Mouse (Mus musculus): Measurements from ENCODE around the gene Hp.

Gene Hp

GRCm38 (mm10) chr8:109578900-109579301, at the start of gene Hp:
TSS of gene Hp (minus strand) at chr8:109579172.
- DNase-seq, result no peak

GRCm38 (mm10) chr8:109628638-109629037, 49.7 kb upstream of the Hp start:
- no peak for DNase-seq

DNA sequence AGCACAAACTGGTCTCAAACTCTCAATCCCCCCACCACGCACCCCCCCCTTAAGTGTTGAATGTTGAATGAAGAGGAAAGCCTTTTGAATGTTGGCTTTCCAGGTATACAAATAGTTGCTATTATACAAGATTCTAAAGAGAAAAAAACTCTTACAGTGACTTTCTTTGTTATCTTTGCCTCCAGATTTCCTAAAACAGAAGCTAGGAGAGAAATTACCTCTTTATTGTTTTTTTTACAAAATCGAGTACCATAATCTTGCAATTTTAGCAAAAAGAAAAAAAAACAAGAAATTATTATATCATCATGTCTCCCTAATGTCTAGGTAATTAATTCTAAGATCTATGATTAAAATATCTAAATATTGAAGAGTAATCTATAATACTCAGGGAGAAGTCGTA, 36.6 kb upstream of the Hp start:
- DNase-seq, result no peak

DNA sequence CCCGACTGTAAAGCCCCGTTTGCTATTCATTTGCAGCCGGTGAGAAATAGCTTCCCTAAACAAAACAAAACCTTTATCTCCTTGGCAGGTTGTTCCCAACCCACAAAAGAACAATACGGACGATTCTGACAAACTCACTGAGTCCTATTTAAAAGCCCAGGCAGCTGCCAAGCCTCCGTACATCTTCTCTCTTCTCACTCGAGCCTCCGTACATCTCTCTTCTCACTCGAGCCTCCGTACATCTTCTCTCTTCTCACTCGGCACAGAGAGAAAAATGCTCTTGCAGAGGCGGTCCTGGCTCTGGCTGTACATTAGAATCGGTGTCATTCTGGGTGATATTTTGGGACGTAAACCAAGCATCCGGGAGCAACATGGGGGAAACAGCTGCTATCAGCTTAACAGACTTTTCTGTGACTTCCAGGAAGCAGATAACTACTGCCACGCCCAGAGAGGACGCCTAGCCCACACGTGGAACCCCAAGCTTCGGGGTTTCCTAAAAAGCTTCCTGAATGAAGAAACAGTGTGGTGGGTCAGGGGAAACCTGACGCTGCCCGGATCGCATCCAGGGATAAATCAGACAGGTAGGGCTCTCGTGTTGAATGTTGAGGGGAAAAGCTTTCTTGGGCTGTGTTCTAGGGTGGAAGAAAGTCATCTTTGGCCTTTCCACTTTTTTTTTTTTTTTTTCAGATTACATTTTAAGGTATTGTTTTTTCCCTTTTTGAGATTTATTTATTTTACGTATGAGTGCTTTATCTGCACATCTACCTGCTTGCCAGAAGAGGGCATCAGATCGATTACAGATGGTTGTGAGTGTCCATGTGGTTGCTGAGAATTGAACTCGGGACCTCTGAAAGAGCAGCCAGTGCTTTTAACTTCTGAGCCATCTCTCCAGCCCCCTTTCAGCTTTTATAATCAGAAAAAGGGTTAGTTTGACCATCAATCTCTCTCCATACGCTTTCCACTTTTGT, 35.6 kb upstream of the Hp start, which contains the start of gene Pkd1l3:
TSS of gene Pkd1l3 (plus strand) at position 275 of the 968 bp plus-strand sequence.
- DNase-seq, result no peak

DNA sequence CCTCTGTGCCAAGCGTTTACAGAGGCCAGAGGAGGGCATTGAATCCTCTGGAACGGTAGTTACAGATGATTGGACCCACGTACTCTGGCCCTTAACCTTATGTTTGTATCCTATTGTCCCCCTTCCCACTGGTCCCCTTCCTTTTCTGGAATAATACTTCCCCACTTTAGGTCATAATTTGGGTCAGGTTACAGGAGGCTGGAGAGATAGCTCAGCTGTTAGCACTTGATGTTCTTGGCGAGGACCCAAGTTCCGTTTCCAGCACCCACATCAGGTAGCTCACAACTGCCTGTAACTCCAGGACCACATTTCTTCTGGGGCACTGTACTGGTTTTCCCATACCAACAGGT, 30.2 kb upstream of the Hp start:
- peak in 1 of 2 experiments; percentile 17 for DNase-seq

DNA sequence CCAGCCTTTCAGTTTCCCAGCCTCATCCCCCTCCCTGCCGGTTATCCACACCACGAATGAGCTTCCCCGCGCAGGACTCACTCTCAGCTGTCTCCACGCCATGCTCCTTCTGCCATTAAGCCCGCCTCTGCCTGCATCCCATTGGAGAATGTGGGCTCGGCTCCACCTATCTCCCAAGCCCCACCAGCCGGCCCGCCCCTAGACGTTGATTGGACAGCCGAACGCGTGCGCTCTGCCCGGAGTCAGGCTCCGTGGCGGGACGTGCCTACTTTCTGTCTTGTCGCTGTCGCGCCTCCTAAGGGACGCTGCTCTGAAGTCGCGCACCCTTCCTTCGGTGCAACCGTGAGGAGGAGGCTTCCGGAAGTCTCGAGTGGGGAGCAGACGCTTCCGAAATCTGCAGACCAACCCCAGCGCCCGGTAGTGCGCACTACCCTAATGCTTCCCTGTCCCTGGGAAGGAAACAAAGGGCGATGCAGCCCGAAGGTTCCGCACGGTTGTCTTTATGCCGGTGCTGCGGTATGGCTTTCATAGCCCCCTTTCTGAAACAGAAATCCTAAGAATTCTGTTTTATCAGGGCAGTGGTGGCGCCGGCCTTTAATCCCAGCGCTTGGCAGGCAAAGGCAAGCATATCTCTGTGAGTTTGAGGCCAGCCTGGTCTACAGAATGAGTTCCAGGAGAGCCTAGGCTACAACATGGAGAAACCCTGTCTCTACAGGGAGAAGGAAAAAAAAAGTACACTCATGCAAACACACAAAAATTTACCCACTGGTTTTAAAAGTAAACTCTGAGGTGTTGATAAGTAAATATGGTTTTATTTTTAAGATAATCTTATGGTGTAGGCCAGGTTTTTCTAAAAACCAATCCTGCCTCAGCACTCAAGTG, 29.5 kb upstream of the Hp start, which contains the start of gene Dhodh:
TSS of gene Dhodh (minus strand) at position 403 of the 882 bp plus-strand sequence.
- DNase-seq, result peak; percentile 96 to 98

GRCm38 (mm10) chr8:109607650-109608049, 28.7 kb upstream of the Hp start:
- peak in 1 of 2 experiments; percentile 22 for DNase-seq

- DNase-seq, result no peak
These were observed 27.8 kb upstream of the Hp start for GRCm38 (mm10) chr8:109606725-109607124.

DNA sequence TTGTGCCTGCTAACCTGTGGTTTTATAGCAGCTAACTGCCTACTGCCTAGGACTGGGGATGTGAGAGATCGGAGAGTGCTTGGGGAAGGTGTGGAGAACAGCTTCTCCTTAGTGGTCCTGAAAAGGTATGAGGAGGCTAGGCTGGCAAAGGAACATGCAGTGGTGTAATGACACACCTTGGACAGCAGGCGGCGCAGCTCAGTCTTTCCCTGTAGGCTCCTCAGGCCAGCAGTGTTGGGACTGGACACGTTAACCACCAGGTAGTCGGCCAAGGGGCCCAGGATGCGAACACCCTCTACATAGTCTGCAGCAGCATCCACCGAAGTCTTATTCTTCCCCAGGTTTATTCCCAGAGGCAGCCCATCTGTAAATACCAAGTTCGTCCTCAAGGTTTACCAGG, 16.9 kb upstream of the Hp start:
- peak; percentile 75 to 76 for DNase-seq

DNA sequence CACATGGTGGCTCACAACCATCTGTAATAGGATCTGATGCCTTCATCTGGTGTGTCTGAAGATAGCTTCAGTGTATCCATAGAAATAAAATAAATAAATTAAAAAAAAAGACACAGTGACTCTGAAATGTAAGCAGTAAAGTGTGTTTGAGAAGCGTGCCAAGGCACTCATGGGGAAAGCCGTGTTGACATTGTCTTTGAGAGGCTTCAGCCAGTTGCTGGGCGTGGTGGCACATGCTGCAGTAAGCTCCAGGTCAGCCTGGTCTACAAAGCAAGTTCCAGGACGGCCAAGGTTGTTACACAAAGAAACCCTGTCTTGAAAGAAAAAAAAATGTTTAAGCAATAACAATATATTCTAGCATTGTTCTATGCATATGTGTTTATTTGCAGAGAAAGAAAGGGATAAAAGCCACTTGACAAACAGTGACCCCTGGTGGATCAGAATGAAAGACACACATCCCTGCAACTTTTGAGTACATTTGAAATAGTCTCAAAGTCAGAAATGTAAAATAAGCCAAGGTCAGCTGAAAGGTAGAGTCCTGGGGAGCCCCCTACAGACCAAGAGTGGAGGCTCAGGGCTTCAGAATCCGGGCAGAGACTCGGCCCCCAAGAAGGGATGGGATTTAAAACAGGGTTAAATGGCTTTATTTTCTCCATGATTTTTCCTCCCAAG, 14.3 kb upstream of the Hp start:
- peak; percentile 27 to 48 for DNase-seq

DNA sequence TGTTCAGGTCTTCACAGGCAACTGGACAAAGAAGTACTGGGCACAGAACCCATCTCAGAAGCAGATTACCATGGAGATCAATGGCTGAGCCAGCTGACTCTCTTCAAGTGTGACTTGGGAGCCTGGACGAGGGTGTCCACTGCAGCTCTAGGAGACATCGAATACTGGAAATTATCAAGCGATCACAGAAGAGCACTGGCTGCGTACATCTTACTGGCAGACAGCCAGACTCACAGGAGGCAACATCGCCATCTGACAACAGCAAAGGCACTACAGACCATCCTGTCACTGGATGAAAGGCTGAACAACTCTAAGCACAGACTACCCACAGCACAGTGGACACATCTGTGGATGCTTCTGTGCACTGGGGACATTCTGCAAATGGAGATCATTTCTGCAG, 13.2 kb upstream of the Hp start:
- no peak for DNase-seq

DNA sequence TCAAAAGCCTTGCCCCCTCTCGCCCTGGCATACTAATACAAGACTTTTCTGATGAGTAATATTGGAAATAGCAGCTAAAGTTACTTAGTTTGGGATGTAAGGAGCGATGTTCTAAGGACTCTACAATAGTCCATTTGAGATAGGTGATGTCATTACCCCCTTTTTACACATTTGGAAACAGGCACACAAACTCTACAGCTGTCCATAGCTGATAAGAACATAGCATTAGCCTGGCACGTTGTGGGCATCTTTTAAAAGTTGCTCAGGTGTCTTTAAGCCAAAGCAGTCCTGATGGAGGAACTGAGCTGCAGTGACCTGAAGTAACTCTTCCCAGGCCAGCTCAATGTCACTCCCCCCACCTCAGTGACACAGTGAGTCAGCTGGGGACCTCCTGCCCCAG, 12.4 kb upstream of the Hp start:
- no peak for DNase-seq

DNA sequence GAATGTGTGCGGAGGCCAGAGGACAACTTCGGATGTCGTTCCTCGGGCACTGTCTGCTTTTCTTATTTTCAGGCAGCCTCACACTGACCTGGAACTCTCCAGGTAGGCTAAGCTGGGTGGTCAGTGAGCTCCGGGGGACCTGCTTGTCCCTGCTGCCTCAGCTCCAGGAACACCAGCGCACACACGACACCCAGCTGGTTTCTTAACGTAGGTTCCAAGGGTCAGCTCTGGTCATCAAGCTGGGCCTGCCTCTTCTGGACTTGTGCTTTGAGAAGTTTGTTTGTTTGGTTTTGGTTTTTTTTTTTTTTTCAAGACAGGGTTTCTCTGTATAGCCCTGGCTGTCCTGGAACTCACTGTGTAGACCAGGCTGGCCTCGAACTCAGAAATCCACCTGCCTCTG, 11.9 kb upstream of the Hp start:
- DNase-seq, result no peak

DNA sequence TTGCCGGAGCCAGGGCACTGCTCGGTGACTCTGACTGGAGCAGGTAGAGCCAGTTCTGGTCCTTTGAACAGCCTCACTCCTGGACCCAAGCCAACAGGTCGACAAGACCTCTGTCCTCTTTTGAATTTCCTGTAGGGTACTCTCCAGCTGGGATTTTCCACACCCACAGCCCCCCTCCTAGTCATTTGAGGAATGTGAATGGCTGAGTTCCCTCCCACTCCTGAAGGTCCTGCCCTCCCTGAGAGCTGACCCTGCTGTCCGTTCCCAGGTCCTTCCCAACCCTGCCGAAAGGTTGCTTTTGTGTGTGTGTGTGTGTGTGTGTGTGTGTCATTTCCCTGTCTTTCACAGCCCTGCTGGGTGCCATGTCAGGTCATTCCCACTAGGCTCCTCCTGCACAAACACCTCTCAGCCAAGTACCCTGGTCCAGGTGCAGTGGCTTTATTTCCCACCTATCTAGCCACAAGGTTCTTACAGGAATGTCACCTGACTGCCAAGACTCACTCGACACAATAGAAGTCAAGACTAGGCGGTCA, 8.1 kb upstream of the Hp start:
- peak; percentile 70 to 82 for DNase-seq

GRCm38 (mm10) chr8:109585652-109586051, 6.7 kb upstream of the Hp start:
- DNase-seq, result no peak

DNA sequence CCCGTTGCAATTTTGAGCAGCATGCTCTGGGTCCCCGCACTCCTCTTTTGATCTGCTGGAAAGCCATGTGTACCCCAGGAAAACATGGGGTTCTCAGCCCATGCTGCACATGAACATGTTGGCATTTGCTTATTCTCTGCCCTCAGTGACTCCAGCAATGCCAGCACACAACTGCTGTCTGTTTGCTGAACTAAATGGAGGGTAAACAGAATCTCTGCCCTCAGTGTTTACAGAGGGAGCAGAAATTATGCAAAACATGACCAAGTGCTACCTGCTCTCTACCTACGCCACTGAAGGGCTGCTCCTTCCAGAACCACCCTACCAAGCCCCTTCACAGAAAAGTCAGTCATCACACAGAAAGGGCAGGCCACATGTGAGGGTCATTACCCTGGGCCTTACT, 5.9 kb upstream of the Hp start:
- DNase-seq, result no peak

DNA sequence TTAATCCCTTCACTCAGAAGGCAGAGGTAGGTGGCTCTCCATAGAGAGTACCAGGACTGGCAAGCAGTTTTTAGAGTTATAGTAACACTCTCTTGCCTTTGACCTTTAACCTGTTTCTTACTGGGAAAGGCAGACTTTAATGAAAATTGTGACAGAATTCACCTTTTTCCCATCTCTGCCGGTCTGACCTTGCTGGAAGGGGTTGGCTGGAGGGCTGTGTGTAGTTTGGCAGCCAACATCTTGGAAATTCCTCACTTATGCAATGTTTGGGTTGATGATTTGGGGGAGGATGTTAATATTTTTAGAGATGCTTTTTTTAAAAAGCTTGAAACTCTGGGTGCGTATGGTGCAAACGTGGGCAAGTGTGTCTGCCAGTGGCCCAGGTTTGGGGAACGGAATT, 5.3 kb upstream of the Hp start:
- DNase-seq, result no peak

DNA sequence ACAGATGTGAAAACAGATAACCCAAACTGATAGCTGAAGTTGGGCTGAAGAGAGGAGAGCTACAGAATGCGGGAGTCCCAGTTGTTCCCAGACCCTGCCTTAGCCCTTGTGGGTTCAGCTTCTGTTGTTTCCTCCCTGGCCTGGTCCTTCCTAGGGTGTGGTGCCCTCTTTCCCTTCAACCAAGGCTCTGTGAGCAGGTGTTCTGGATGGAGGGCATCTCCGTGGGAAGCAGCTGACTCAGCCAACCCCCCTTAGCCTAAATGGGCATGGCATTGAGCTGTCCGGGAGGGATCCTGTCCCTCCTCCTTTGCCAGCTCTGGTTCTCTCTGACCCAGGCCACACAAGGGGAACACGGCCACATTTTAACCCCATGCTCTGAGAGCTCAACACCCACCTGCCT, 2.7 kb downstream of the Hp start:
- no peak for DNase-seq

GRCm38 (mm10) chr8:109571139-109571538, 7.8 kb downstream of the Hp start:
- no peak for DNase-seq

GRCm38 (mm10) chr8:109565498-109566333, 13.3 kb downstream of the Hp start, which contains the start of the genes Dhx38 and Txnl4b:
TSS of gene Dhx38 (minus strand) at chr8:109565861.
TSS of gene Txnl4b (plus strand) at chr8:109565892.
- DNase-seq, result peak; percentile 99

DNA sequence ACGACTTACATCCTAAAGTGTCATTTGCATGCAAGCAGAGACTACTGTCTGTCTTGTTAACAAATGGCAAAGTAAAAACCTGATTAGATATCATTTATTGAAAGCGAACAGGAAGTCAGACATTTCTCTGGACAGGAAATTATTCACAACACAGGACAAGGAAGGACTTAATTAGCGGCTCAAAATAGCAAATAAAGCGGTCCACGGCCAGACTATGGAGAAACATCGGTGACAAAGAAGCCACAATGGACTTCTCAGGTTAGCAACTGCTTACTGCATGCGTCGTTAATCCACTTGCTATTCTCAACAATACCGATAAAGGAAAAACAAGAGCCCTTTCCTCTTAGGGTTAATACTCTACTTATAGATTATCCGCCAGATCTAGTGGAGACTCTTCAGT, 14.2 kb downstream of the Hp start:
- DNase-seq, result no peak

GRCm38 (mm10) chr8:109563881-109564280, 15.1 kb downstream of the Hp start:
- no peak for DNase-seq
